Mouse (Mus musculus): ENCODE measurements around the gene Rln1.
A peak's percentile ranks its signal among the peaks of the same experiment; 100 is the strongest.

Rln1 gene

DNA sequence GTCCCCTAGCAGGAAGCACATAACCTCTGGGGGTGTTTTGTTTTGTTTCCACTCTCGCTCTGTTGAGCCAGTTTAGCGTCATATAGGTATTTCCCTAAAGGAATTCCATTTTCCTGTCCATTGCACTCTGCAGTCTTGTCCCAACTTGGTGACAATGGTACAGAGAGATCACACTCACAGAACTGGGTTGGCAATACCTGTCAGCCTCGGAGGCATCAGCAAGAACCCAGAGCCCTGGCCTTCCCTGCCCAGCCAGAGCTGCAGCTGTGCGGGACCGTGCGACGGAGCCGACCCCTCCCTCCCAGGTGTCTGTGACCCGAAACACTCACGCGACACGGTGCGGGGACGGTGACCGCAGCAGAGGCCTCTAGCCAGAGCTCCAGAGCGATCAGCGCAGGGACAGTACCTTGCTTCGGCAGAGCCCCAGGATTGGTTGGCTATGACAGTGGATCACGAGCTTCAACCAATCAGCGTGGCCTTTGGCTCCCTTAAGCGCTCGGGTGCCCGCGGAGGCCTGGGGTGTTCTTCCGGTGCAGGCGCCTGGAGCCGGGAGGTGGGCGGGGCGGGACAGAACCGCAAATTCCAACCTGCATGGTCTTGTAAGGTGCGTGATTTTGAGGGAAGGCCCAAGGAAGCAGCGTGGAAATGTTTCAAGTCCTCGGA, 27.1 kb upstream of the Rln1 start:
- peak; percentile 79 for DNase-seq (ENCODE audit: low spot score)

DNA sequence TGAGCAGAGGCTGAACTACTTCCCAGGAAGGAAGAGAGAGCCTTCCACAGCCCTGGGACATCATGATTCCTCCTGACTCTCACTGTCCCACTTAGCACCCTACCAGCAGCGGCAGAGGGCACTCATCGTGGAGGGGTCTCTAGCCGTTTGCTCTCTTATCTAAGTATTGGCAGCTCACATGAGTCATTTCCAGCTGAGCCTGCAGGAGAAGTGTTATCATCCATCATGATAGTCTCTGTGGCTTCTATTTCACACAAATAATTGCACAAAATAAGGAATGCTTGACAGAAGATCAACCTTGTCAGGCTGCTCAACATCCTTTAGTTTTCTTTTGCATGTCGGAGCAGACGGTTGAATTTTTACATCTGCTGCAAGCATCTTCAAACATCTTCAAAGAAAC, 25.8 kb upstream of the Rln1 start:
- DNase-seq (ENCODE audit: low spot score) = no peak

DNA sequence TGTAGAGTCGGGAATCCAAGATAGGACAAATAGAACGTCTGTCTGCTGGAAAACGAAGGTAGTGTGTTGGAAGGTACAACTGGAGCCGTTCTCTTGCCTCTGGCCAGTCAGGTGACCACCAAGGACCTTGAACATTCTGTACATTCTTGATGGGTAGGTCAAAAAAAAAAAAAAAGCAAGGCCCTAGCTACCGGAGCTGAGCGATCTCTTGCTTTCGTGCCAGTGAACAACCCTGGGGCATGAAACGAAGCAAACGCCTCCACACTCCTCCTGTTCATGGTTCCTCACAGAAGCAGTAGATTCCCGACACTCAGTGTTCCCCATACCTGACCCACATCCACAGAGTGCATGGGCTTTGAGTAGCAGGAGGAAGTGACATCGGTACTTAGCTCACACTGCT, 21.8 kb upstream of the Rln1 start:
- no peak for DNase-seq (ENCODE audit: low spot score)

- no peak for DNase-seq (ENCODE audit: low spot score)
Measured at GRCm38 (mm10) chr19:29354895-29355877, 20.7 kb upstream of the Rln1 start.

- no peak for DNase-seq (ENCODE audit: low spot score)
Measured at GRCm38 (mm10) chr19:29350991-29351390, 16.5 kb upstream of the Rln1 start.

- DNase-seq (ENCODE audit: low spot score) = no peak
Measured at GRCm38 (mm10) chr19:29345636-29346035, 11.2 kb upstream of the Rln1 start.

DNA sequence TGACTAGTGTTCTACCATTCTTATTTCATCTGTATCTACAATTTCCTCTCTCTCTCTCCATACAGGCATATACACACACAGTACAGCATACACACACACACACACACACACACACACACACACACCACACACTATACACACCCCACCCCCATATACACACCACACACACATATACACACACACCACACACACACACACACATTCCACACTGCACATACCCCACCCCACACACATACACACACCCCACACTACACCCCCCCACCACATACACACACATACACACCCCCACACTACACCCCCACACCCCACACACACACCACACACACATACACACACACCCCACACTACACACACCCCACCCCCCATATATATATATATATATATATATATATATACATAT, 10.4 kb upstream of the Rln1 start:
- no peak for DNase-seq (ENCODE audit: low spot score)

- no peak for DNase-seq (ENCODE audit: low spot score)
Measured at GRCm38 (mm10) chr19:29342281-29342680, 7.8 kb upstream of the Rln1 start.

DNA sequence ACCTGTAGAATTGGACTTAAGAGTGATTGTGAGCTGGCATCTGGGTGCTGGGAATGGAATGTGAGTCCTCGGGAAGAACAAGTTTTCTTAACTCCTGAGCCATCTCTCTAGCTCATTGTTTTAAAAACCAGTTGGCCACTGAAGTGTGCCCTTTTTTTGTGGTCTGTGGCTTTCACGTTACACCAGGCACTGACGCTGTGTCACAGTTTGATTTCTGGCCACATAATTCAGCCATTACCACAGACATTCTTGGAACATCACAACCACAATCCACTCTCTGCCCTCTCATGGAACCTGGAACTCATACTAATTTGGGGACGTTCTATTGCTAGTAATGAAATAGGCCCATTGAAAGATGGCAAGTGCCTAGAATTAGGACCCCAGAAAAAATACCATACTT, 6.6 kb upstream of the Rln1 start:
- no peak for DNase-seq (ENCODE audit: low spot score)

- DNase-seq (ENCODE audit: low spot score) = no peak
Measured at GRCm38 (mm10) chr19:29336624-29337023, 2.2 kb upstream of the Rln1 start.

GRCm38 (mm10) chr19:29326822-29327552, 7.5 kb downstream of the Rln1 start:
- DNase-seq (ENCODE audit: low spot score) = no peak

- DNase-seq (ENCODE audit: low spot score) = no peak
Measured at GRCm38 (mm10) chr19:29326396-29326795, 8.1 kb downstream of the Rln1 start.

GRCm38 (mm10) chr19:29325852-29326180, 8.7 kb downstream of the Rln1 start:
- no peak for DNase-seq (ENCODE audit: low spot score)

DNA sequence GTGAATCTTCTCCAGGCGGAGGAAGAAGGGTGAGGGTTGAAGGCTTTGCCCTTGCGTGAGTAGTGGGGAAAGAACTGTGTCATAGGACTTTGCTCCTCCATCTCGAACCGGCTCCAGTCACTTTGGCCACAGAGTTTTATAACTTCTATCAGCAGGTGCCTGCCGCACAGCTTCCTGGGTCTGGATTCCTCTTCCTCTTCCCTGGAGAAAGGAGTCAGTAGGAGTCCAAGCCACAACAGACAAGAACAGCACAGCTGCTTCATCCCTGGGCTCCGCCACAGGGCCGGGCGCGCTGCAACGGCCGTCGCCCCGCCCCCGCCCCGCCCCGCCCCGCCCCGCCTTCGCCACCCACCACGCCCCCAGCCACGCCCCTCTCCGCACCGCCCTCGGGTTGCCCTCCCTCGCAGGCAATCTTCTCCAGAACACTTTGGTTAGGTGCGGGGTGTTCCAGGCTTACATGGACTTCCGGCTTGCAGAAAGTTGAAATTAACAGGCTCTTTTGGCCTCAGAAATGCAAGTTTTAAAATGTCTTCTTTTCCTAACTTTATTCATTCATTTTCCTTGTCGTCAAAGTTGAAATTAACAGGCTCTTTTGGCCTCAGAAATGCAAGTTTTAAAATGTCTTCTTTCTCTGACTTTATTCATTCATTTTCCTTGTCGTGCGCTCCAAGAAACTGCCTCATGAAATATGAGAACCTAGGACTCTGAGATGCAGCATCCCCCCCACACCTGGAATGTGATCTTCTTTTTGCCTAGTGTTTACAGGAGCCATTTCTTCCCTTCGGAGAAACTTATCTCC, 9.2 kb downstream of the Rln1 start, which contains the start of gene Insl6:
Insl6 (minus strand) TSS at position 304 of the 799 bp plus-strand sequence.
- no peak for DNase-seq (ENCODE audit: low spot score)

GRCm38 (mm10) chr19:29323416-29324049, 10.9 kb downstream of the Rln1 start:
- no peak for DNase-seq (ENCODE audit: low spot score)

- DNase-seq (ENCODE audit: low spot score) = no peak
Measured at GRCm38 (mm10) chr19:29312661-29313060, 21.8 kb downstream of the Rln1 start.

- DNase-seq (ENCODE audit: low spot score) = peak; percentile 31
Measured at GRCm38 (mm10) chr19:29311791-29312190, 22.7 kb downstream of the Rln1 start.

- DNase-seq (ENCODE audit: low spot score) = no peak
Measured at GRCm38 (mm10) chr19:29308832-29309231, 25.6 kb downstream of the Rln1 start.

- no peak for DNase-seq (ENCODE audit: low spot score)
Measured at GRCm38 (mm10) chr19:29302119-29302518, 32.4 kb downstream of the Rln1 start.

- no peak for DNase-seq (ENCODE audit: low spot score)
Measured at GRCm38 (mm10) chr19:29300919-29301318, 33.6 kb downstream of the Rln1 start.

DNA sequence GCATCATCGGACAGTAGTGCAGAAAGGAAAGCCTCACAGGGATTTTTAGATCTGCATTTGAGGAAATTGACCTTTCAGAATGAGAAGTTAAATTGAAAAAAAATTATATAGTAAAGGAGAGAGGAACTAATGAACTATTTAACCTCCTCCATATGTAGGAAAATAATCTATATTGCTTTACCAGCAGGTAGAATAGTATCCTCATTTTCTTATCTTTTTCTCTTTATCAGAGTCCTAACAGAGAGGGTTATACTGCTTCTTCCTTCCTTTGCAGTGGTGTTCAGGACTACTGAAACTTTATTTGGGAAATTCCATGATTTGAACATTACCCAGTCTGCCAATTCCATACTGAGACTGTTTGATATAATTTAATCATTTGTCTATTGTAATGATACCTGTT, 37.1 kb downstream of the Rln1 start:
- DNase-seq (ENCODE audit: low spot score) = no peak
